Mouse (Mus musculus) heart, embryonic 14.5 days (tissue): ENCODE results near the gene Pdss2. TPM values are rescaled to one million over a fixed set of nuclear protein-coding genes. Genes with fewer than 3 reads are reported as not detected.
A peak's percentile ranks its signal among the peaks of the same experiment; 100 is the strongest.

ENCODE experiments used
- ATAC-seq: fragments of 200-750 bp; cut with Nextera tagmentation; 2 replicates; pipeline ENCODE4 v1.8.0; 2017; ENCODE audit warnings: low read depth, moderate TSS enrichment; ENCODE audit not compliant: insufficient number of reproducible peaks, insufficient read depth, low FRiP score
- H3K27ac ChIP-seq, 2 experiments: fragments of 200-500 bp in 1 of 2; fragments of 300-500 bp in 1 of 2; sonication (generic) in 1 of 2; replicated peaks in 1 of 2; 2 replicates each; pipeline ENCODE4 v1.5.1; 2012 to 2014; ENCODE audit warnings: low read depth in 2 of 2, low read length in 2 of 2, control low read depth in 1 of 2, mild to moderate bottlenecking in 1 of 2, mixed read lengths in 1 of 2; ENCODE audit not compliant: control insufficient read depth in 1 of 2, insufficient read depth in 1 of 2
- H3K27me3 ChIP-seq: fragments of 300-500 bp; sonication (generic); 2 replicates; pipeline ENCODE4 v1.6.1; 2014; ENCODE audit warnings: mild to moderate bottlenecking, low read length, control low read depth; ENCODE audit not compliant: control insufficient read depth, insufficient read depth
- H3K36me3 ChIP-seq: fragments of 300-500 bp; sonication (generic); 2 replicates; pipeline ENCODE4 v1.6.1; 2014; ENCODE audit warnings: mild to moderate bottlenecking, control low read depth, low read length, mixed read lengths; ENCODE audit not compliant: control insufficient read depth, insufficient read depth
- H3K4me1 ChIP-seq, 2 experiments: fragments of 200-500 bp in 1 of 2; fragments of 300-500 bp in 1 of 2; sonication (generic) in 1 of 2; 2 replicates each; pipeline ENCODE4 v1.6.1; 2012 to 2014; ENCODE audit warnings: low read length in 2 of 2, control low read depth in 1 of 2, mixed read lengths in 1 of 2; ENCODE audit not compliant: control insufficient read depth in 2 of 2, insufficient read depth in 2 of 2
- H3K4me2 ChIP-seq: fragments of 300-500 bp; sonication (generic); 2 replicates; pipeline ENCODE4 v1.6.1; 2014; ENCODE audit warnings: mild to moderate bottlenecking, low read length
- H3K4me3 ChIP-seq, 2 experiments: fragments of 200-500 bp in 1 of 2; fragments of 300-500 bp in 1 of 2; sonication (generic) in 1 of 2; 2 replicates each; pipeline ENCODE4 v1.5.1; 2012 to 2014; ENCODE audit warnings: low read length in 2 of 2, mild to moderate bottlenecking in 2 of 2, control low read depth in 1 of 2, low read depth in 1 of 2, moderate library complexity in 1 of 2; ENCODE audit not compliant: control insufficient read depth in 1 of 2, insufficient read depth in 1 of 2
- H3K9ac ChIP-seq: fragments of 300-500 bp; sonication (generic); 2 replicates; pipeline ENCODE4 v1.6.1; 2014; ENCODE audit warnings: mild to moderate bottlenecking, low read length
- H3K9me3 ChIP-seq: fragments of 300-500 bp; sonication (generic); 2 replicates; pipeline ENCODE4 v1.6.1; 2016; ENCODE audit warnings: low read length, control low read depth; ENCODE audit not compliant: control insufficient read depth
- WGBS: fragments of 180-500 bp; shearing (Covaris S2); extraction: QIAGEN DNeasy Blood & Tissue Kit; methylation state at CpG from one replicate; pipeline ENCODE4 v1.1.7; 2014; 5-methylcytosine and 5-hydroxymethylcytosine counted together
- polyA plus RNA-seq: library from polyadenylated mRNA; unstranded; fragments of >200 nt; fragmentation: Nextera tagmentation; extraction: Ambion mirVana; gene quantifications from 2 replicates; pipeline ENCODE4 v1.2.1, GENCODE M21; 2014

Gene Pdss2
- polyA plus RNA-seq, 1 experiment from 2014 or later = 11.1 TPM

GRCm38 (mm10) chr10:43420660-43421413, 199.6 kb downstream of the Pdss2 start:
- WGBS = 67% methylated on average over 22 of the region's 22 CpGs
- Histone ChIP-seq H3K27ac (0 out of 4 replicates have a peak overlapping the region, but pooled peaks of 1 of the 2 experiments have one; percentile 24), H3K4me2 (no peak overlapping the region), H3K4me3 (no peak overlapping the region), H3K9ac (no peak overlapping the region), H3K27me3 (no peaks in the 10 kb centered on the region), H3K9me3 (no peaks in the 10 kb centered on the region), H3K36me3 (no peaks in the 10 kb centered on the region), H3K4me1 (peaks cover 7 to 12% of the 10 kb centered on the region in 2 experiments)
- ATAC-seq = no peak

- no peak for ATAC-seq
- Histone ChIP-seq H3K4me2 (no peak overlapping the region), H3K4me1 (peaks cover 14 to 20% of the 10 kb centered on the region in 2 experiments), H3K36me3 (no peaks in the 10 kb centered on the region), H3K27ac (no peak overlapping the region), H3K9me3 (no peaks in the 10 kb centered on the region), H3K4me3 (no peak overlapping the region), H3K9ac (no peak overlapping the region), H3K27me3 (no peaks in the 10 kb centered on the region)
- 63% methylated on average over 15 of the region's 15 CpGs for WGBS
Observed at GRCm38 (mm10) chr10:43422061-43422770, 200.9 kb downstream of the Pdss2 start.

GRCm38 (mm10) chr10:43424545-43424944, 203.3 kb downstream of the Pdss2 start:
- no peaks in the 10 kb centered on the region for H3K36me3 ChIP-seq
- H3K4me2 ChIP-seq = no peak overlapping the region
- H3K4me3 ChIP-seq = no peak overlapping the region
- peak overlapping the region in 1 of 2 experiments; percentile 57; a peak in 2 of 4 replicates for H3K27ac ChIP-seq
- no peaks in the 10 kb centered on the region for H3K9me3 ChIP-seq
- 29% methylated on average over 5 of the region's 5 CpGs for WGBS
- ATAC-seq = peak; percentile 77
- H3K27me3 ChIP-seq = no peaks in the 10 kb centered on the region
- peaks cover 14 to 20% of the 10 kb centered on the region in 2 experiments for H3K4me1 ChIP-seq
- no peak overlapping the region for H3K9ac ChIP-seq

GRCm38 (mm10) chr10:43430606-43431005, 209.3 kb downstream of the Pdss2 start:
- H3K9ac ChIP-seq = no peak overlapping the region
- WGBS = 83% methylated on average over 5 of the region's 5 CpGs
- no peak overlapping the region for H3K4me2 ChIP-seq
- ATAC-seq = no peak
- no peaks in the 10 kb centered on the region for H3K27me3 ChIP-seq
- no peaks in the 10 kb centered on the region for H3K36me3 ChIP-seq
- H3K9me3 ChIP-seq = peaks cover 10% of the 10 kb centered on the region; the same call in 1 of the 2 replicates
- peaks cover 7 to 8% of the 10 kb centered on the region in 2 experiments; a peak in 3 of 4 replicates for H3K4me1 ChIP-seq
- no peak overlapping the region for H3K27ac ChIP-seq
- no peak overlapping the region for H3K4me3 ChIP-seq

- WGBS = 92% methylated on average over 4 of the region's 4 CpGs
Observed at GRCm38 (mm10) chr10:43434326-43434725, 213.0 kb downstream of the Pdss2 start.

GRCm38 (mm10) chr10:43435757-43436156, 214.5 kb downstream of the Pdss2 start:
- ATAC-seq = no peak
- H3K27me3 ChIP-seq = no peaks in the 10 kb centered on the region
- peaks cover 4 to 8% of the 10 kb centered on the region in 2 experiments; a peak in 2 of 4 replicates for H3K4me1 ChIP-seq
- no peak overlapping the region for H3K9ac ChIP-seq
- no peak overlapping the region for H3K4me3 ChIP-seq
- no peaks in the 10 kb centered on the region for H3K36me3 ChIP-seq
- H3K4me2 ChIP-seq = no peak overlapping the region
- 93% methylated on average over 3 of the region's 3 CpGs for WGBS
- no peak overlapping the region for H3K27ac ChIP-seq
- H3K9me3 ChIP-seq = peaks cover 6% of the 10 kb centered on the region; the same call in 1 of the 2 replicates

More at GRCm38 (mm10) chr10:43434326-43434725, 213.0 kb downstream of the Pdss2 start:
- Histone ChIP-seq H3K27ac (no peak overlapping the region), H3K4me2 (no peak overlapping the region), H3K36me3 (no peaks in the 10 kb centered on the region), H3K4me1 (peaks cover under 1% of the 10 kb centered on the region in 2 experiments; a peak in 2 of 4 replicates), H3K9ac (no peak overlapping the region), H3K27me3 (no peaks in the 10 kb centered on the region), H3K9me3 (peaks cover 12% of the 10 kb centered on the region; the same call in 1 of the 2 replicates), H3K4me3 (no peak overlapping the region)
- ATAC-seq = no peak

GRCm38 (mm10) chr10:43439492-43439941, 218.2 kb downstream of the Pdss2 start:
- H3K9ac ChIP-seq = no peak overlapping the region
- 0 out of 2 replicates have a peak, but pooled peaks cover 6% of the 10 kb centered on the region for H3K9me3 ChIP-seq
- H3K4me3 ChIP-seq = no peak overlapping the region
- WGBS = 36% methylated on average over 7 of the region's 7 CpGs
- no peak overlapping the region for H3K27ac ChIP-seq
- no peaks in the 10 kb centered on the region for H3K36me3 ChIP-seq
- peaks cover 4 to 8% of the 10 kb centered on the region in 2 experiments; a peak in 2 of 4 replicates for H3K4me1 ChIP-seq
- H3K27me3 ChIP-seq = no peaks in the 10 kb centered on the region
- no peak overlapping the region for H3K4me2 ChIP-seq
- ATAC-seq = no peak
